In the genomic region with DNA sequence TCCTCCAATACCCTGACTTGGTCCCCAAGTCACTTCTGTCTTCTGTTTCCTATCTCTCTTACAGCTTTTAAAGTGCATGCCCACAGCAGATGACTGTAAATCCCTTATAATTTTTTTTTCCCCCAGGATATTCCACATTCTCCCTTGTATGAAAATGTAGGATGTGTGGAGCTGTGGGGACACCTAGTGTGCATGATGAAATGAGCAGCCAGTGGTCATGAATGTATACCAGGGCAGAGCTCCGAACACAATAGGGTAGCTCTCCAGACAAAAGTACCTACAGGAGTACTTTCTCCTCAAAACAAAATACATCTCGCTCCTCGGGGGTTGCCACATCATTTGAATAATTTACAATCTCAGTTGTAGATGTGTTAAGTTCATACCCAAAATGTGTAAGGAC, we compare ENCODE assay signal across 20 mouse cellular contexts.
DNase-seq lines count a peak whose midpoint lies in the region; ATAC-seq and TF ChIP-seq lines count a peak whose summit lies in the region.
"Had no signal": no experiment of that assay in that cellular context is flagged by ENCODE, and none has a peak within 500 bp of the region (broad histone marks: within the 10 kb centered on the region; RNA-seq: fewer than 3 reads in every experiment).

No protein-coding gene starts in this region.

- H3K4me2 ChIP-seq in heart, postnatal 0 days (ENCODE audit: low read depth, low read length), result no peak overlapping the region
- H3K4me2 ChIP-seq in midbrain, embryonic 11.5 days, result no peak overlapping the region
- H3K4me2 ChIP-seq in hindbrain, embryonic 16.5 days (ENCODE audit: low read length), result no peak overlapping the region
- H3K4me2 ChIP-seq: limb, embryonic 15.5 days had no signal

- 46% methylated on average over 3 of the region's 3 CpGs for WGBS in heart, postnatal 0 days
- 64% methylated on average over 3 of the region's 3 CpGs for WGBS in midbrain, embryonic 11.5 days
- WGBS in midbrain, embryonic 10.5 days, result 76% methylated on average over 3 of the region's 3 CpGs
- 43% methylated on average over 3 of the region's 3 CpGs for WGBS in hindbrain, embryonic 16.5 days

- intact Hi-C loops in heart, postnatal 14 days (cut with DNase I), result no loop called here

- H3K36me3 ChIP-seq in heart, postnatal 0 days (replicated peaks; ENCODE audit: control insufficient read depth, insufficient read depth, low read length), result no peaks in the 10 kb centered on the region
- H3K36me3 ChIP-seq in midbrain, embryonic 11.5 days (ENCODE audit: control insufficient read depth, insufficient read depth, low read length), result no peaks in the 10 kb centered on the region
- no peaks in the 10 kb centered on the region for H3K36me3 ChIP-seq in midbrain, embryonic 10.5 days
- no peaks in the 10 kb centered on the region for H3K36me3 ChIP-seq in hindbrain, embryonic 16.5 days (ENCODE audit: control insufficient read depth, insufficient read depth, low read length)
- H3K36me3 ChIP-seq: forebrain, embryonic 10.5 days; G1E; limb, embryonic 15.5 days had no signal

- H3K9me3 ChIP-seq in heart, postnatal 0 days (replicated peaks; ENCODE audit: control insufficient read depth, low read length), result no peaks in the 10 kb centered on the region
- H3K9me3 ChIP-seq in midbrain, embryonic 11.5 days (ENCODE audit: control insufficient read depth, low read length), result no peaks in the 10 kb centered on the region
- no peaks in the 10 kb centered on the region for H3K9me3 ChIP-seq in midbrain, embryonic 10.5 days (replicated peaks)
- H3K9me3 ChIP-seq in hindbrain, embryonic 16.5 days (ENCODE audit: control insufficient read depth, low read length), result no peaks in the 10 kb centered on the region
- H3K9me3 ChIP-seq: forebrain, embryonic 10.5 days; limb, embryonic 15.5 days had no signal

- no peak for ATAC-seq in heart, postnatal 0 days (ENCODE audit: insufficient read depth, low read depth)
- ATAC-seq in midbrain, embryonic 11.5 days (ENCODE audit: low FRiP score), result peak; percentile 61; the same call in 1 of the 2 replicates
- peak; percentile 67; the same call in 1 of the 2 replicates for ATAC-seq in hindbrain, embryonic 16.5 days

- no peak overlapping the region for H3K9ac ChIP-seq in heart, postnatal 0 days (replicated peaks; ENCODE audit: low read depth, low read length)
- H3K9ac ChIP-seq in midbrain, embryonic 11.5 days (ENCODE audit: low read length), result no peak overlapping the region
- H3K9ac ChIP-seq in hindbrain, embryonic 16.5 days (ENCODE audit: low read depth, low read length), result no peak overlapping the region
- H3K9ac ChIP-seq: limb, embryonic 15.5 days had no signal

- no peak overlapping the region for H3K4me3 ChIP-seq in heart, postnatal 0 days (ENCODE audit: low read depth, low read length)
- H3K4me3 ChIP-seq in midbrain, embryonic 11.5 days (ENCODE audit: low read depth, low read length), result no peak overlapping the region
- H3K4me3 ChIP-seq in midbrain, embryonic 10.5 days, result no peak overlapping the region
- H3K4me3 ChIP-seq in hindbrain, embryonic 16.5 days (ENCODE audit: low read length), result no peak overlapping the region
- H3K4me3 ChIP-seq: forebrain, embryonic 10.5 days; heart, adult 2 months; limb, embryonic 15.5 days had no signal

- no peaks in the 10 kb centered on the region for H3K4me1 ChIP-seq in heart, postnatal 0 days (ENCODE audit: control insufficient read depth, insufficient read depth)
- H3K4me1 ChIP-seq in midbrain, embryonic 11.5 days (ENCODE audit: control insufficient read depth, insufficient read depth, low read length), result no peaks in the 10 kb centered on the region
- H3K4me1 ChIP-seq in midbrain, embryonic 10.5 days, result no peaks in the 10 kb centered on the region
- H3K4me1 ChIP-seq in hindbrain, embryonic 16.5 days (ENCODE audit: control insufficient read depth, insufficient read depth, low read depth, low read length), result no peaks in the 10 kb centered on the region
- H3K4me1 ChIP-seq: forebrain, embryonic 10.5 days; limb, embryonic 15.5 days had no signal

- TF ChIP-seq EP300 in heart, postnatal 0 days (IDR thresholded peaks at IDR 0.05; ENCODE audit: low read depth), result no peak

- no peak for DNase-seq in heart, postnatal 0 days (ENCODE audit: low spot score)
- no peak for DNase-seq in heart, postnatal 14 days
- no peak for DNase-seq in midbrain, embryonic 11.5 days (ENCODE audit: low spot score, missing footprints)
- no peak for DNase-seq in midbrain, embryonic 10.5 days (ENCODE audit: low spot score)
- DNase-seq in retina, postnatal 1 day, result peak; percentile 6
- no peak for DNase-seq in yolk sac, embryonic 10.5 days (ENCODE audit: low spot score)
- DNase-seq: adrenal gland, postnatal 36 days; cerebellum, adult 11 months; gastrocnemius, postnatal 10 days; heart, adult 2 months; kidney, postnatal 10 days; layer of hippocampus, adult 9-11 months; lung, adult 18-20 months; right cerebral cortex, postnatal 4 days; thymus, adult 18-20 months had no signal

- TF ChIP-seq CTCF in heart, postnatal 0 days (IDR thresholded peaks at IDR 0.05; ENCODE audit: low read depth), result peak; percentile 8; the same call in 1 of the 2 replicates

- no peak overlapping the region for H3K27ac ChIP-seq in heart, postnatal 0 days (ENCODE audit: low read depth)
- H3K27ac ChIP-seq in midbrain, embryonic 11.5 days (ENCODE audit: low read depth, low read length), result no peak overlapping the region
- H3K27ac ChIP-seq in midbrain, embryonic 10.5 days (replicated peaks), result no peak overlapping the region
- no peak overlapping the region for H3K27ac ChIP-seq in hindbrain, embryonic 16.5 days (ENCODE audit: low read depth, low read length)
- H3K27ac ChIP-seq: forebrain, embryonic 10.5 days; heart, adult 2 months; limb, embryonic 15.5 days; macrophage had no signal

- H3K27me3 ChIP-seq in heart, postnatal 0 days (ENCODE audit: control insufficient read depth, insufficient read depth, low read length), result no peaks in the 10 kb centered on the region
- no peaks in the 10 kb centered on the region for H3K27me3 ChIP-seq in midbrain, embryonic 11.5 days (ENCODE audit: control insufficient read depth, insufficient read depth, low read length)
- H3K27me3 ChIP-seq in midbrain, embryonic 10.5 days (ENCODE audit: low read depth, poor library complexity, severe bottlenecking), result peaks cover 5% of the 10 kb centered on the region; the same call in 1 of the 2 replicates
- no peaks in the 10 kb centered on the region for H3K27me3 ChIP-seq in hindbrain, embryonic 16.5 days (replicated peaks; ENCODE audit: control insufficient read depth, insufficient read depth, low read length)
- H3K27me3 ChIP-seq: limb, embryonic 15.5 days had no signal
